Mouse (Mus musculus) heart, postnatal 0 days (tissue): ENCODE results near the gene Arhgef17. TPM values are rescaled to one million over a fixed set of nuclear protein-coding genes. Genes with fewer than 3 reads are reported as not detected.

Experiments used
- ATAC-seq: fragments of 200-750 bp; cut with Nextera tagmentation; 2 replicates; pipeline ENCODE4 v1.8.0; 2017; ENCODE audit warnings: low read depth, moderate number of reproducible peaks, moderate library complexity; ENCODE audit not compliant: insufficient read depth
- DNase-seq: peaks from one replicate; pipeline ENCODE4 v3.0.0-alpha.2; 2016; ENCODE audit warnings: low spot score
- H3K27ac ChIP-seq: fragments of 300-500 bp; sonication (generic); 2 replicates; pipeline ENCODE4 v1.5.1; 2014; ENCODE audit warnings: low read depth, mild to moderate bottlenecking
- H3K27me3 ChIP-seq: fragments of 300-500 bp; sonication (generic); 2 replicates; pipeline ENCODE4 v1.6.1; 2014; ENCODE audit warnings: low read length, mixed read lengths; ENCODE audit not compliant: control insufficient read depth, insufficient read depth
- H3K36me3 ChIP-seq: fragments of 300-500 bp; sonication (generic); replicated peaks from 2 replicates; pipeline ENCODE4 v1.6.1; 2014; ENCODE audit warnings: low read length, mixed read lengths; ENCODE audit not compliant: control insufficient read depth, insufficient read depth
- H3K4me1 ChIP-seq: fragments of 300-500 bp; sonication (generic); 2 replicates; pipeline ENCODE4 v1.6.1; 2014; ENCODE audit warnings: antibody characterized with exemption; ENCODE audit not compliant: control insufficient read depth, insufficient read depth
- H3K4me2 ChIP-seq: fragments of 300-500 bp; sonication (generic); 2 replicates; pipeline ENCODE4 v1.6.1; 2014; ENCODE audit warnings: low read depth, mild to moderate bottlenecking, low read length, moderate library complexity
- H3K4me3 ChIP-seq: fragments of 300-500 bp; sonication (generic); 2 replicates; pipeline ENCODE4 v1.5.1; 2014; ENCODE audit warnings: low read depth, low read length
- H3K9ac ChIP-seq: fragments of 300-500 bp; sonication (generic); replicated peaks from 2 replicates; pipeline ENCODE4 v1.6.1; 2014; ENCODE audit warnings: low read depth, low read length, mixed read lengths
- H3K9me3 ChIP-seq: fragments of 300-500 bp; sonication (generic); replicated peaks from 2 replicates; pipeline ENCODE4 v1.6.1; 2016; ENCODE audit warnings: low read length; ENCODE audit not compliant: control insufficient read depth
- CTCF ChIP-seq: IDR thresholded peaks from 2 replicates; pipeline ENCODE4 v1.5.1; 2016; ENCODE audit warnings: antibody characterized with exemption, control low read depth, low read depth
- EP300 ChIP-seq: IDR thresholded peaks from 2 replicates; pipeline ENCODE4 v1.6.1; 2016; ENCODE audit warnings: antibody characterized with exemption, low read depth
- WGBS: fragments of 180-500 bp; shearing (Covaris S2); extraction: QIAGEN DNeasy Blood & Tissue Kit; methylation state at CpG from one replicate; pipeline ENCODE4 v1.1.7; 2014; 5-methylcytosine and 5-hydroxymethylcytosine counted together
- polyA plus RNA-seq: library from polyadenylated mRNA; unstranded; fragments of >200 nt; fragmentation: Nextera tagmentation; extraction: Ambion mirVana; gene quantifications from 2 replicates; pipeline ENCODE4 v1.2.1, GENCODE M21; 2015
- total RNA-seq: library from RNA; depleted of rRNA; stranded (reverse); fragments of >200 nt; gene quantifications from 2 replicates; pipeline ENCODE4 v1.2.3, GENCODE M21; 2014; ENCODE audit warnings: low replicate concordance

The Arhgef17 gene
- total and polyA plus RNA-seq, 2 experiments from 2014 or later, result 2.8 to 28.4 TPM

- 91% methylated on average over 5 of the region's 5 CpGs for WGBS
- peaks cover 19% of the 10 kb centered on the region for H3K4me1 ChIP-seq
Measured at GRCm38 (mm10) chr7:100861209-100861608, 70.7 kb downstream of the Arhgef17 start.

GRCm38 (mm10) chr7:100860450-100860849, 71.5 kb downstream of the Arhgef17 start:
- ATAC-seq (no peak), DNase-seq (no peak)
- Histone ChIP-seq H3K4me1 (peaks cover 20% of the 10 kb centered on the region), H3K4me3 (no peak overlapping the region), H3K9me3 (no peaks in the 10 kb centered on the region), H3K4me2 (no peak overlapping the region), H3K27ac (0 out of 2 replicates have a peak overlapping the region, but pooled peaks have one; percentile 9), H3K9ac (no peak overlapping the region), H3K27me3 (no peaks in the 10 kb centered on the region), H3K36me3 (no peaks in the 10 kb centered on the region)
- 69% methylated on average over 3 of the region's 3 CpGs for WGBS
- no peak for TF ChIP-seq CTCF
- TF ChIP-seq EP300, result no peak

More at GRCm38 (mm10) chr7:100861209-100861608, 70.7 kb downstream of the Arhgef17 start:
- Histone ChIP-seq H3K27me3 (no peaks in the 10 kb centered on the region), H3K27ac (no peak overlapping the region), H3K9me3 (no peaks in the 10 kb centered on the region), H3K36me3 (no peaks in the 10 kb centered on the region), H3K4me3 (no peak overlapping the region), H3K4me2 (no peak overlapping the region), H3K9ac (no peak overlapping the region)
- ATAC-seq (no peak), DNase-seq (no peak)
- TF ChIP-seq EP300, result no peak
- TF ChIP-seq CTCF, result no peak

- DNase-seq (no peak), ATAC-seq (0 out of 2 replicates have a peak, but pooled peaks have one; percentile 20)
- H3K9me3 ChIP-seq, result no peaks in the 10 kb centered on the region
- peaks cover 56% of the 10 kb centered on the region for H3K4me1 ChIP-seq
- WGBS, result 68% methylated on average over 5 of the region's 5 CpGs
- H3K36me3 ChIP-seq, result no peaks in the 10 kb centered on the region
- 0 out of 2 replicates have a peak overlapping the region, but pooled peaks have one; percentile 3 for H3K9ac ChIP-seq
- no peaks in the 10 kb centered on the region for H3K27me3 ChIP-seq
- TF ChIP-seq CTCF (no peak), EP300 (no peak)
- H3K27ac ChIP-seq, result peak overlapping the region; percentile 52
- no peak overlapping the region for H3K4me2 ChIP-seq
- no peak overlapping the region for H3K4me3 ChIP-seq
Measured at GRCm38 (mm10) chr7:100855795-100856573, 75.9 kb downstream of the Arhgef17 start.

GRCm38 (mm10) chr7:100855300-100855699, 76.6 kb downstream of the Arhgef17 start:
- Histone ChIP-seq H3K27ac (peak overlapping the region; percentile 52), H3K27me3 (no peaks in the 10 kb centered on the region), H3K4me1 (peaks cover 51% of the 10 kb centered on the region), H3K4me3 (no peak overlapping the region), H3K4me2 (no peak overlapping the region), H3K9ac (0 out of 2 replicates have a peak overlapping the region, but pooled peaks have one; percentile 3), H3K36me3 (no peaks in the 10 kb centered on the region), H3K9me3 (no peaks in the 10 kb centered on the region)
- ATAC-seq, result no peak
- TF ChIP-seq CTCF (no peak), EP300 (no peak)
- 40% methylated on average over 4 of the region's 4 CpGs for WGBS
- no peak for DNase-seq

GRCm38 (mm10) chr7:100854861-100855260, 77.0 kb downstream of the Arhgef17 start:
- H3K27ac ChIP-seq, result 0 out of 2 replicates have a peak overlapping the region, but pooled peaks have one; percentile 52
- no peak for TF ChIP-seq EP300
- TF ChIP-seq CTCF, result no peak
- H3K36me3 ChIP-seq, result no peaks in the 10 kb centered on the region
- no peak overlapping the region for H3K4me3 ChIP-seq
- H3K9me3 ChIP-seq, result no peaks in the 10 kb centered on the region
- H3K9ac ChIP-seq, result no peak overlapping the region
- no peak overlapping the region for H3K4me2 ChIP-seq
- 86% methylated on average over 5 of the region's 5 CpGs for WGBS
- DNase-seq, result no peak
- ATAC-seq, result no peak
- no peaks in the 10 kb centered on the region for H3K27me3 ChIP-seq
- peaks cover 46% of the 10 kb centered on the region for H3K4me1 ChIP-seq
